Mouse (Mus musculus) effector memory CD4-positive, alpha-beta T cell, adult 7 months (primary cell): Measurements from ENCODE around the gene Gm6793. TPM values are rescaled to one million over a fixed set of nuclear protein-coding genes. Genes with fewer than 3 reads are reported as not detected.

Source experiments
- polyA plus RNA-seq: library from polyadenylated mRNA; unstranded; fragments of 100-300 nt; shearing (Covaris generic); gene quantifications from one replicate; pipeline ENCODE4 v1.2.1, GENCODE M21; 2017

Gene Gm6793
- polyA plus RNA-seq: 2.4 TPM

GRCm38 (mm10) chr8:112014936-112015335, at the start of gene Gm6793:
Gene Gm6793, minus strand, starts transcription at chr8:112015036.

GRCm38 (mm10) chr8:112010997-112011815, 3.6 kb downstream of the Gm6793 start, which contains the start of the genes Kars and Terf2ip:
Gene Kars, minus strand, starts transcription at chr8:112011323.
Gene Terf2ip, plus strand, starts transcription at chr8:112011398.

GRCm38 (mm10) chr8:111992013-111992702, 22.7 kb downstream of the Gm6793 start, which contains the start of gene Adat1:
Gene Adat1, minus strand, starts transcription at chr8:111992302.

Other genes starting within 250 kb of the Gm6793 start
- gene Cfdp1, start 160.7 kb downstream of the Gm6793 start, polyA plus RNA-seq: 60.3 TPM
- 1.2 TPM for gene Tmem170, start 138.3 kb downstream of the Gm6793 start, polyA plus RNA-seq
- 0.17 TPM for gene Chst5, start 104.6 kb downstream of the Gm6793 start, polyA plus RNA-seq
- gene Tmem231, start 81.2 kb downstream of the Gm6793 start, polyA plus RNA-seq: 0.99 TPM
- gene Gabarapl2, start 74.3 kb downstream of the Gm6793 start, polyA plus RNA-seq: 327 TPM
- 4.1 TPM for gene Adat1, start 22.7 kb downstream of the Gm6793 start, polyA plus RNA-seq
- gene Kars, start 3.7 kb downstream of the Gm6793 start, polyA plus RNA-seq: 78.8 TPM
- gene Terf2ip, start 3.6 kb downstream of the Gm6793 start, polyA plus RNA-seq: 17.3 TPM